Mouse (Mus musculus) midbrain, embryonic 10.5 days (tissue): ENCODE measurements at regions not wholly inside any gene's neighbourhood (a gene's known extent, or its start where the extent isn't known, plus 50 kb on each side); places are given as distances from the start of the nearest gene placed in this dataset.

Experiments
- DNase-seq: peaks from one replicate; pipeline ENCODE4 v3.0.0-alpha.2; 2017; ENCODE audit warnings: low spot score
- H3K27ac ChIP-seq: fragments of 300-500 bp; sonication (generic); replicated peaks from 2 replicates; pipeline ENCODE4 v1.5.1; 2016; ENCODE audit warnings: mild to moderate bottlenecking
- H3K27me3 ChIP-seq: fragments of 300-500 bp; sonication (generic); 2 replicates; pipeline ENCODE4 v1.6.1; 2016; ENCODE audit warnings: low read depth, mild to moderate bottlenecking; ENCODE audit not compliant: poor library complexity, severe bottlenecking
- H3K36me3 ChIP-seq: fragments of 300-500 bp; sonication (generic); 2 replicates; pipeline ENCODE4 v1.6.1; 2016; ENCODE audit warnings: mild to moderate bottlenecking, moderate library complexity
- H3K4me1 ChIP-seq: fragments of 300-500 bp; sonication (generic); 2 replicates; pipeline ENCODE4 v1.6.1; 2016
- H3K4me3 ChIP-seq: fragments of 300-500 bp; sonication (generic); 2 replicates; pipeline ENCODE4 v1.5.1; 2016; ENCODE audit warnings: mild to moderate bottlenecking, moderate library complexity
- H3K9me3 ChIP-seq: fragments of 300-500 bp; sonication (generic); replicated peaks from 2 replicates; pipeline ENCODE4 v1.6.1; 2016; ENCODE audit warnings: mild to moderate bottlenecking
- WGBS: fragments of 180-500 bp; shearing (Covaris S2); methylation state at CpG from one replicate; pipeline ENCODE4 v1.1.7; 2016; 5-methylcytosine and 5-hydroxymethylcytosine counted together

DNA sequence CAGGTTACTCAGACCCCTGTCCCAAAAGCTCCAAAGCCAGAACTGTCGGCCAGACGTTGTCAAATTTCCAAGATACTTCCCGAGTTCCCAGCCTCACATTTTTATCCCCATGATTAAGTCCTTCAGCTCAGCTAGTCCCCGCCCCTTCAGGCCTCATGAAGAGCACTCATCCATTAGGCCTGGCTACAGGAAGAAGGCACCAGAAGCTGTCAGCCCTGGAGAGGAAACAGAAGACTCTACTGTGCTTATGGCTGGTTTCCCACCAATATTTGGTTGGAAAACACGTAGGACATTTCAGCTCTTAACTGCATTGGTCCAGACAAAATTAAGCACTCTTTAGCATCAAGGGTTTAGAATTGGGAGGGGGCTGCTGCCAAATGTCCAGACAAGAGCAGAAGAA is 195.8 kb upstream of the Pkdcc start:
- no peak for DNase-seq
- Histone ChIP-seq H3K27me3 (no peaks in the 10 kb centered on the region), H3K4me3 (no peak overlapping the region), H3K4me1 (no peaks in the 10 kb centered on the region), H3K36me3 (no peaks in the 10 kb centered on the region), H3K9me3 (no peaks in the 10 kb centered on the region), H3K27ac (no peak overlapping the region)
- WGBS: 76% methylated on average over 5 of the region's 5 CpGs

DNA sequence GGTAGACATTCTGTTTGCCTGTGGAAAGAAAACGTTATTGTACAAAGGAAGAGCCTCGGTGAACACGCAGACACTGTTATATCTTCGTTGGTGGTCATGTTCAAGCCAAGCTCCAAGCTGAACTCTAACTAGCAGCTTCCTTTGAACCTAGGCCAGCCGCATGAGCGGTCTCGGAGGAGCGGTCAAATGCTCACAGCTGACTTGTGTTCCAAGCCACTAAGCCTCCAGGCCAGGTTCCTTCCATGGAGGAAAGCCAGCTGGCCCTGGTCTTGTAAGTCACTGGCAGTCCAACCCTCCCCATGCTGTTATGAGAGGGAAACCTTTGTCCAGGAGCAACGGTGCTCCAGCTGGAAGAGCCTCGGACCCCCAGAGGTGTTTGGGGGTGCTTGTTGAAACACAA is 194.5 kb upstream of the Pkdcc start:
- Histone ChIP-seq H3K36me3 (no peaks in the 10 kb centered on the region), H3K4me1 (no peaks in the 10 kb centered on the region), H3K4me3 (no peak overlapping the region), H3K27ac (no peak overlapping the region), H3K9me3 (no peaks in the 10 kb centered on the region), H3K27me3 (no peaks in the 10 kb centered on the region)
- WGBS: 90% methylated on average over 10 of the region's 10 CpGs
- DNase-seq: no peak

DNA sequence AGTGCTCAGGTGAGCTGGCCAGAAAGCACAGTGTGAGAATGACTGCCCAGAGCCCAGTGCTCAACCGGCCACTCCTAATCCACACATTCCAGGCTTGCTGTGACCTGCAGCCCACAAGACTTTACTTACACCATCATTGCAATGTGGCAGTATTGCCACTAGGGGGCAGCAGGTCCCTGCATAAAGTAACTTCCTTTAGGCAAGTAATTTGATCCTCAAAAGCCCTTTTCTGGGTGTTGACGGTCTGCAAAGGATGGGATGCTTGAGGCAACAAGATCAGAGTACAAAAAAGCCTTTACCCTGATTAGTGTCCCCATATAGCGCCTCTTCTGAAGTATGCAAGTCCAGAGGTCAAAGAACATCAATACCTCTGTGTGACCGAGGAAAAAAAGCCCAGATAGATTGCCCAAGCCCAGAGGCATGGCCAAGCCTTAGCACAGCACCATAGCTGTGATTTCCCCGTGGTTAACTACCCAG is 189.7 kb upstream of the Pkdcc start:
- Histone ChIP-seq H3K4me1 (no peaks in the 10 kb centered on the region), H3K36me3 (no peaks in the 10 kb centered on the region), H3K9me3 (0 out of 2 replicates have a peak, but pooled peaks cover 6% of the 10 kb centered on the region), H3K27me3 (no peaks in the 10 kb centered on the region), H3K27ac (no peak overlapping the region), H3K4me3 (no peak overlapping the region)
- WGBS: 18% methylated on average over 5 of the region's 5 CpGs
- DNase-seq: peak; percentile 86

DNA sequence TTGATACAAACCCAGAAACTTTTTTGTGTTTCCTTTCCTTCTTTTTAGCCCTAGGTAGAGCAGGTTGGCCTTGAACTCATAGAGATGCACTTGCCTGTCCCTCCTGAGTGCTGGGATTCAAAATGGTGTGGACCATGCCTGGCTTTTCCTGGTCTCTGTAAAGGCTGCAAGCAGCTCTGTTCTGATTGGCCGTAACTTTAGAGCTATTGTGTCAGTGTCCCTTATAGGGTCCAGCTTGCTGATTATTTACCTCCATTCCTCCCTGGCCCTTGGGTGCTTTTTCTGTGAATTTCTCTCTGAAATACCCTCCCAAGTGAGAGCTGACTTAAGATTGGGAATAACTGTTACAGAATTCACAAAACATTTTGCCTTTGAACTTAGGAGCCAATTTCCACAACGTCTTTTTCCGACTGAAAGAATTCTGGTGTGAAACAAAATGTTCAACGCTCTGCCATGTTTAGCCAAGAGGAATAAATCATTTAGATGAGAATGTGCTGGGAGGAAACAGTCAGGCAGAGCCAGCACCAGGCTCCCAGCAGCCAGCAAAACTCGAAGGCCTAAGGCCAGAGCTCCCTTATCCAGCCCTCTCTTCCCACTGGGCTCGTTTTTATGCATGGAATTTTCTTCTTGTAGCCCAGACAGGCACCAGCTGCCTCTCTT is 180.0 kb upstream of the Pkdcc start:
- no peaks in the 10 kb centered on the region for H3K36me3 ChIP-seq
- no peak overlapping the region for H3K4me3 ChIP-seq
- no peak overlapping the region for H3K27ac ChIP-seq
- no peak for DNase-seq
- WGBS: 74% methylated on average over 6 of the region's 6 CpGs
- H3K4me1 ChIP-seq: no peaks in the 10 kb centered on the region
- H3K27me3 ChIP-seq: no peaks in the 10 kb centered on the region; the same call in 1 of the 2 replicates
- no peaks in the 10 kb centered on the region for H3K9me3 ChIP-seq

DNA sequence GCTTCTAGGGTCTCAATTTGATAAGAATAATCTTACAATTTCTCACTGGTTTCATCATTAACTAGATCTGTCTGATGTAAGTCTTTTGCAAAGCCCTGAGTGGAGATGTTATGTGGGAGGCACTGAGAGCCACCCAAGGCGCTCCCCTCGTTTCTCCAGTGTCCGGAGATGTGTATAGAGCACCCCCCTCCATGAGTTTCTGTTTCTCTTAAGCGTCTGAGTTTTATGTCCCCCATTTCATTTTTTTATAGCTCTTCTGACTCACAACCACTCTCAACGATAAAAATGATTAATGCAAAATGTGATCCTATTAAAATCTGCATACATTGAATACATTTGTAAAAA is 179.5 kb upstream of the Pkdcc start:
- Histone ChIP-seq H3K27me3 (no peaks in the 10 kb centered on the region; the same call in 1 of the 2 replicates), H3K4me1 (no peaks in the 10 kb centered on the region), H3K27ac (no peak overlapping the region), H3K36me3 (no peaks in the 10 kb centered on the region), H3K9me3 (no peaks in the 10 kb centered on the region), H3K4me3 (no peak overlapping the region)
- WGBS: 88% methylated on average over 5 of the region's 5 CpGs
- DNase-seq: no peak

DNA sequence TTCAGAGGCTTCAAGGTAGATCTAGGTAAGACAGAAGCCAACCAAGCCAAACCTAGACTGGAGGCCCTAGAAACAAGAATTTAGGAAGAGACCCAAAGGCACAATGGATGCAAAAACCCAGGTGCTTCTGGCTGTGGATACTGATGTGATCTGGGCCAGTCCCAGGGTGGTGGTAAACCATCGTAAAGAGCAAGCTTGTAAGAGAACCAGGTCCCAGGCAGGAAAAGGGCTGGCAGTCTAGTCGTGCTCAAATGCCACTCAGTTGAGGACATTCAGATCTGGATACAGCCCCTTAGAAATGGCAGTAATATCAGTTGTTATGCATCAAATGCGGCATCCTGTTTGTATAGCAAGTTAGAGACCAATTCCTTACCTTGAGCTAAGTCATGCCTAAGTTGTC is 175.5 kb upstream of the Pkdcc start:
- Histone ChIP-seq H3K9me3 (no peaks in the 10 kb centered on the region), H3K4me3 (no peak overlapping the region), H3K36me3 (no peaks in the 10 kb centered on the region), H3K27ac (no peak overlapping the region), H3K27me3 (peaks cover 12% of the 10 kb centered on the region), H3K4me1 (0 out of 2 replicates have a peak, but pooled peaks cover 5% of the 10 kb centered on the region)
- WGBS: 90% methylated on average over 3 of the region's 3 CpGs
- DNase-seq: no peak

DNA sequence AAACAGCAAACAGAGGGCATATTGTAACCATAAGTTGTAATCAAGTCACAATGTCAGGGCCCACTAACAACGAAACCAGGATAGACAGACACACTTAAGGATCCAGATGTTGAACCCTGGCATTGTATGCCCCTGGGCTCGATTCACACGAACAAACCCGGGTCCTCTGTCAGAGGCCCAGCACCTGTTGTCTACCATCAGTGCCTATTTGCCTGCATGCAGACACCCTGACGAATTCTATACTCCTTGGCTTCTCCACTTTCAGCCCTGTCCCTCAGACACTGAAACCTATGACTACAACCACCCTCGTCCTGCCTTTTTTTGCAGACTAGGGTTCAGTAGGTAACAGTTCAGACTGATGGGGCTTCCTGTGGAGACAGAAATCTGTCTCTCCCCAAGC is 170.6 kb upstream of the Pkdcc start:
- 0 out of 2 replicates have a peak, but pooled peaks cover 5% of the 10 kb centered on the region for H3K4me1 ChIP-seq
- H3K27me3 ChIP-seq: peaks cover 59% of the 10 kb centered on the region
- WGBS: 78% methylated on average over 6 of the region's 6 CpGs
- no peak overlapping the region for H3K27ac ChIP-seq
- H3K4me3 ChIP-seq: no peak overlapping the region
- H3K9me3 ChIP-seq: no peaks in the 10 kb centered on the region
- H3K36me3 ChIP-seq: no peaks in the 10 kb centered on the region
- DNase-seq: no peak

DNA sequence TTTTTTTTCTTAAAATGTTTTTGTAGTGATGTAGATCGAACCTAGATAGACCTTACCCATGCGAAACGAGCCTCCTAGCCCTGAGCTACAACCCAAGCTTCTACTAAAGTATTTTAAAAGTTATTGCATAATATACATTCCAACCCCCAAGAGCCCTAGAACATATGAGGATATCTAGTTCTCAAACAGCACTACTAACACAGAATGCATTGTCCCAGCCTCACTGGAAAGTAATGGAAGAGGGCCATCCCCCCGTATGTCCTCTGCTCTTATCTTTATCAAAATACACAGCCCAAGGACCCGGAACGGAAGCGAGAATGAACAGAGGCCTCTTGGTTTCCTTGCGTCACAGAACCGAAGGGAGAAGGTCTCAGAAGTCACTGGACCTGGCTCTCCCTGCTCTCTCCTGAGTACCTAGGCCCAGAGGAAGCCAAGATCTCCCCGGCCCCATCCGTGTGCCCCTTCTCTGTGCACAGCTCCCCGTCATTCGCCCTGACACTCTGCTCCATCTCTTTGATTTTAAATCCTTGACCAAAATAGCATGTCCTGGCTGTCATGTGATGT is 165.0 kb upstream of the Pkdcc start:
- WGBS: 83% methylated on average over 13 of the region's 13 CpGs
- H3K27ac ChIP-seq: no peak overlapping the region
- peaks cover 11% of the 10 kb centered on the region; the same call in 1 of the 2 replicates for H3K4me1 ChIP-seq
- no peaks in the 10 kb centered on the region for H3K36me3 ChIP-seq
- no peak overlapping the region for H3K4me3 ChIP-seq
- peaks cover 90% of the 10 kb centered on the region for H3K27me3 ChIP-seq
- H3K9me3 ChIP-seq: no peaks in the 10 kb centered on the region
- no peak for DNase-seq

DNA sequence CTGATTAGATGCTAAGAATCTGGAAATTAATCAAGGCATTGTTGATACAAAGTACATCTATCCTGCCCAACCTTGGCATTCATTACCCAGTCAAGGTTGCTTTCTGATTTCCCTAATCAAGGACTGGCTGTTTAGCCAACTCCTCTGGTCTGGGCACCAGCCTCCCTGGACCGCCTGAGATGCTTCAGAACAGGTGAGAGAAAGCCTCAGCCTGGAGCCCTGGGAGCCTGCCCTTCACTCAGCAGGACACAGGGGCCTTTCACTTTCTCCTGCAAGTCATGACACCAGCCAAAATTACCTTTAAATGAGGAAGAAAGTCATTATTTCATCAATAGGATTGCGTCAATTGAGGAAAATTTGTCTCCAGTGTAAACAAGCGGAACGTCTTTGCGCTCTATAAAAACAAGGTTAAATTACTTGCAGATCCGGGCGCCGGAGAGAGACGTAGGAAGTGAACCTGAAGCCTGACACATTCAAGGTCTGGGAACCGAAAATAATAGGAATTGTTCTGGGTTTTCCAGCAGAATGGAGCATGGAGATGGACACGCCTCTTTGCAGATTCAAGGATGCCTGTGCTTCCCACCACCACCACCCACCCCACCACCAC is 164.4 kb upstream of the Pkdcc start:
- peaks cover 88% of the 10 kb centered on the region for H3K27me3 ChIP-seq
- no peaks in the 10 kb centered on the region for H3K9me3 ChIP-seq
- no peak overlapping the region for H3K27ac ChIP-seq
- no peaks in the 10 kb centered on the region for H3K36me3 ChIP-seq
- H3K4me3 ChIP-seq: no peak overlapping the region
- WGBS: 50% methylated on average over 11 of the region's 11 CpGs
- peaks cover 11% of the 10 kb centered on the region; the same call in 1 of the 2 replicates for H3K4me1 ChIP-seq
- DNase-seq: no peak

DNA sequence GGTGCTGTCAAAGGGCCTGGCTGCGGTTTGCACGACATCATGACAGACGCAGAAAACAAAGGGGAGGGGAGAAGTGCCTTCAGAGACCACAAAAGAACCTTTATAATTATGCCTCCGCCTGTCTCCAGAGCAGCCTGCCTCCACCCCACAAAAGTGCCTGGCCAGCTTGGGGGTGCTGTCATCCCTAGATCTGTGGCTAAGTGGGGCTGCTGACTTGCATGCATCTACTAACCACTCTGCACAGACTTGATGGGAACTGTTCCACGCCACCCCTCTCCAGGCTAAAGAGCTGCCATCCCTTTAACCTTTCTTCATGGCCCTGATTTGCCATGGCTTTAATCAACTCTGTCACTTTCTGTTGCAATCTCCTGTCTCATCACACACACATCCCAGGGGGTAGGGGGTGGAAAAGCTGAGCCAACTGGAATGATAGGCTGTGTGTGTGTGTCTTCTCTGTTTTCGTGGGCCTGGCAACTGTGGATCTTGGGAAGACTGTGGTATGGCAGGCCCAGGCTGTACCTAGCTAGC is 162.4 kb upstream of the Pkdcc start:
- H3K4me1 ChIP-seq: peaks cover 11% of the 10 kb centered on the region; the same call in 1 of the 2 replicates
- no peak overlapping the region for H3K27ac ChIP-seq
- no peak for DNase-seq
- no peak overlapping the region for H3K4me3 ChIP-seq
- peaks cover 80% of the 10 kb centered on the region for H3K27me3 ChIP-seq
- H3K9me3 ChIP-seq: no peaks in the 10 kb centered on the region
- 76% methylated on average over 6 of the region's 6 CpGs for WGBS
- no peaks in the 10 kb centered on the region for H3K36me3 ChIP-seq

DNA sequence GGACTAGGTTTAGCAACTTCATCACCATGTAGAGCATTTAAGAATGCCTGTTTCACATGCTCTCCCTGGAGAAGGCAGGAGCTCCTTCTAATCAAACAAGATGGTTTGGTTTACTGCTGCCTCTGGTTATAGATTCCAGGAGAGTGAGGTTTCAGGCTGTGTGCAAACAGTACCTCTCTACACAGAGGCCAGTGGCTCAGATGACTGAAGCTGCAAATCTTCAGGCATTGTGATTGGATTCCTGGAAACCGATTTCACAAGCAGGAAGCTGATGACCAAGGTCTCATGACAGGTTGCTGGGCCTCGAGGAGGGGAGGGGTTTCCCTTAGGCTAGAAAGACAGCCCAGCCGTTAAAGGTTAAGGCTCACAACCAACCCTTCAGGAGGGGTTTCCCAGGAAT is 157.3 kb upstream of the Pkdcc start:
- Histone ChIP-seq H3K36me3 (no peaks in the 10 kb centered on the region), H3K4me3 (no peak overlapping the region), H3K4me1 (no peaks in the 10 kb centered on the region; the same call in 1 of the 2 replicates), H3K9me3 (no peaks in the 10 kb centered on the region), H3K27ac (no peak overlapping the region), H3K27me3 (peaks cover 53% of the 10 kb centered on the region)
- 69% methylated on average over 3 of the region's 3 CpGs for WGBS
- DNase-seq: no peak

DNA sequence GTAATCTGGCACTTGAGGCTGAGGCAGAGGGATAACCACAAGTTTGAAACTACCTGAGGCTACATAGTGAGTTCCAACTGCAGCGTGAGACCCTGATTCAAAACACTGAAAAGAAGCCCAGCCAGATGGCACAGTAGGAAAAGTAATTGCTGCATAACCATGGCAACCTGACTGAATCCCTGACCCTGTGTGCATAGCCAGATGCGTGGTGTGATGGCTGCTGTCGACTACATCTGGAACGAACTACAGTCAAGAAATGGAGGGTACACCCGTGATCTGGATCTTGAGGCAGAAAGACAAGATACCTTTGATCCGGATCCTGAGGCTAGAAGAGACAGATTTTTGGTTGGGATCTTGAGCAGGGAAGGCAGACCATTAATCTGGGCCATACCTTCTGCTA is 153.2 kb upstream of the Pkdcc start:
- no peak for DNase-seq
- WGBS: 79% methylated on average over 6 of the region's 6 CpGs
- Histone ChIP-seq H3K27me3 (peaks cover 59% of the 10 kb centered on the region), H3K36me3 (no peaks in the 10 kb centered on the region), H3K9me3 (no peaks in the 10 kb centered on the region), H3K27ac (no peak overlapping the region), H3K4me3 (no peak overlapping the region), H3K4me1 (no peaks in the 10 kb centered on the region; the same call in 1 of the 2 replicates)

DNA sequence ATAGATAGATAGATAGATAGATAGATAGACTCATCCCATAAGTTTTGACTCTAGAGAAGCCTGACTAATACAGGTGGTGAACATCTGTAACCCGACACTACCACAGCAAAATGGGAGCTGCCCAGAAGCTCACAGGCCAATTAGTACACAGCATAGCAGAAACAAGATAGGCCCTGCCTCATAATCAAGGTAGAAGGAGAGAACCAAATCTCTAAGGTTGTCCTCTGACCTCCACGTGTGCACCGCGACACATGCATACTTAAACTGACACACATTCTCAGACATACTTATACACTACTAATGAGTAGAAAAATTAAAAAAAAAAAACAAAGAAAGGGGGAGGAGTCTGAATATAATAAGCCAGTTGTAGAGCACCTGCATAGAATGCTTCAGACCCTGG is 151.2 kb upstream of the Pkdcc start:
- H3K27ac ChIP-seq: no peak overlapping the region
- H3K4me3 ChIP-seq: no peak overlapping the region
- WGBS: 30% methylated on average over 4 of the region's 4 CpGs
- H3K36me3 ChIP-seq: no peaks in the 10 kb centered on the region
- H3K27me3 ChIP-seq: peaks cover 67% of the 10 kb centered on the region
- H3K9me3 ChIP-seq: no peaks in the 10 kb centered on the region
- DNase-seq: no peak
- no peaks in the 10 kb centered on the region; the same call in 1 of the 2 replicates for H3K4me1 ChIP-seq
